Mouse (Mus musculus): Measurements from ENCODE around the gene Ankrd17.

Ankrd17 gene

GRCm38 (mm10) chr5:90217226-90217625 lies 149.2 kb downstream of the Ankrd17 start:
- no peak for DNase-seq

- DNase-seq, result no peak
Observed at GRCm38 (mm10) chr5:90213356-90213755, 153.0 kb downstream of the Ankrd17 start.

GRCm38 (mm10) chr5:90203168-90203567 lies 163.2 kb downstream of the Ankrd17 start:
- peak; percentile 65 for DNase-seq

GRCm38 (mm10) chr5:90202447-90203117 lies 163.8 kb downstream of the Ankrd17 start:
- no peak for DNase-seq

GRCm38 (mm10) chr5:90199922-90200632 lies 166.3 kb downstream of the Ankrd17 start:
- DNase-seq, result no peak

- peak; percentile 32 for DNase-seq
Observed at GRCm38 (mm10) chr5:90194831-90195230, 171.5 kb downstream of the Ankrd17 start.

GRCm38 (mm10) chr5:90182782-90183181 lies 183.6 kb downstream of the Ankrd17 start:
- no peak for DNase-seq

GRCm38 (mm10) chr5:90179094-90179493 lies 187.3 kb downstream of the Ankrd17 start:
- DNase-seq, result no peak

- no peak for DNase-seq
Observed at GRCm38 (mm10) chr5:90178116-90178515, 188.3 kb downstream of the Ankrd17 start.
